17 mouse cellular contexts compared by ENCODE assay signal in the genomic region with DNA sequence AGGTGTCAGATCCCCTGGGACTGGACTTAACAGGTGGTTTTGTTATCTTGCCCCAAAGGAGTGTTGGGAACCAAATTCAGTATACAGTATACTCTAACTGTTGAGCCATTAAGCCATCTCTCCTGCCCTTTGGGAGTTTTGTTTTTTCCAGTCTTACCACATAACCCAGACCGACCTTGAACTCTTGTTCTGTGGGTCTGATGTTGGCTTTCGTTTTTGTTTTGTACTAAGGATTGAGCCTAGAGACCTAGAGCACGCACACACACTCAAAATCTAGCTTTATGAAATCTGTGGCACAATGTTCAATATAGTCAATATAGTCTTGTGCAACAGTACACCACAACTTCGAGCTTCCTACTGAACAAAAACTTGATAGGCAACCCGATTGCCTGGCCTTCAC.
"Had no signal": no experiment of that assay in that cellular context is flagged by ENCODE, and none has a peak within 500 bp of the region (broad histone marks: within the 10 kb centered on the region; RNA-seq: fewer than 3 reads in every experiment).

No protein-coding gene starts in this region.

- H3K4me3 ChIP-seq: lung, embryonic 15.5 days; megakaryocyte, embryonic 14.5 days; midbrain, embryonic 12.5 days; neural tube, embryonic 12.5 days; stomach, embryonic 15.5 days had no signal

- H3K9ac ChIP-seq: lung, embryonic 15.5 days; midbrain, embryonic 12.5 days; neural tube, embryonic 12.5 days; stomach, embryonic 15.5 days had no signal

- ATAC-seq: lung, postnatal 0 days; midbrain, embryonic 16.5 days had no signal

- H3K4me2 ChIP-seq: lung, embryonic 15.5 days; midbrain, embryonic 12.5 days; neural tube, embryonic 12.5 days; stomach, embryonic 15.5 days had no signal

- H3K27ac ChIP-seq: lung, embryonic 15.5 days; macrophage; midbrain, embryonic 12.5 days; neural tube, embryonic 12.5 days; stomach, embryonic 15.5 days; stomach, postnatal 0 days had no signal

- H3K9me3 ChIP-seq: lung, embryonic 15.5 days; megakaryocyte, embryonic 14.5 days; midbrain, embryonic 12.5 days; neural tube, embryonic 12.5 days; stomach, embryonic 15.5 days had no signal

- DNase-seq: lung, adult 2 months; lung, postnatal 14 days; lung, postnatal 36 days; midbrain, embryonic 14.5 days; right cerebral cortex, postnatal 14 days; thymus, adult 2 months; thymus, postnatal 25 days; thymus, postnatal 4 days had no signal

- H3K4me1 ChIP-seq: lung, embryonic 15.5 days; megakaryocyte, embryonic 14.5 days; midbrain, embryonic 12.5 days; neural tube, embryonic 12.5 days; stomach, embryonic 15.5 days had no signal

- H3K27me3 ChIP-seq: lung, embryonic 15.5 days; megakaryocyte, embryonic 14.5 days; midbrain, embryonic 12.5 days; neural tube, embryonic 12.5 days; stomach, embryonic 15.5 days had no signal
